Mouse (Mus musculus): ENCODE measurements at regions not wholly inside any gene's neighbourhood (a gene's known extent, or its start where the extent isn't known, plus 50 kb on each side); places are given as distances from the start of the nearest gene placed in this dataset.

DNA sequence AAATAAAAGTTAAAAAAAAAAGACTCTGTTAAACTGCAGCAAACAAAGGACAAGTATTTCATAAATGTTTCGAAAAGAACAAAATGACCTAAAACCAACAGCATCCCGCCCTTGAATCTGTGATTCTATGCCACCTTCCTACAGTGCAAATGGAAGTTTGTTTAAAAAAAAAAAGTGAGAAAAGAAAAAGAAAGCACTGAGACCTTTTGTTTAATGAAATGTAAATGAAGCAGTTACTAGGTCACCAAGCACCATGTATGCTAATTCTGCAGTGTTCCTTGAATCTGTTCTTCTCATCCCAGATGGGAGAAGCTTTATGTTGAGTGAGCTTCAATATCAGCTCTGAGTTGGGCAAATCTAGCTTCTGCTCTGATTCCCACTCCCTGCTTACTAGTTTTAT lies 64.8 kb downstream of the Dnajb9 start:
- no peak for DNase-seq (ENCODE audit: low spot score in 2 of 2)

DNA sequence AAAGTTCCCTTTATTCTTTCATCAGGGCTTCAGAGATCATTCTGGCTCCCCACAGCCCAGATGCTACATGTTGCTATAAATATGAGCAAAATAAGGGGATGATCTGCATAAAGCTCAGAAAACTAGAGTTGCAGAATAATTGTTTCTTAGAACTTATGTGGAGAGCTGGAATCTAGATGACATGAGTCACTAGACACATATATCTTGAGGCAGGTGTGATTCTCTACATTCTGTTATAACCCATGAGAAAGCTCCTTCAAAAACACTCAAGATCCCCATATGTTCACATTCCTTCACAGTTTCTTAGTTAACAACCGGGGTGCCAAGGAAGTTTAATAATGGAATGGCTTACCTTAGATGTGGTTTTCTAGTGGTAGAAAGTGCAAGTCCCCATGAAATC lies 71.1 kb downstream of the Dnajb9 start:
- no peak for DNase-seq (ENCODE audit: low spot score in 2 of 2)

DNA sequence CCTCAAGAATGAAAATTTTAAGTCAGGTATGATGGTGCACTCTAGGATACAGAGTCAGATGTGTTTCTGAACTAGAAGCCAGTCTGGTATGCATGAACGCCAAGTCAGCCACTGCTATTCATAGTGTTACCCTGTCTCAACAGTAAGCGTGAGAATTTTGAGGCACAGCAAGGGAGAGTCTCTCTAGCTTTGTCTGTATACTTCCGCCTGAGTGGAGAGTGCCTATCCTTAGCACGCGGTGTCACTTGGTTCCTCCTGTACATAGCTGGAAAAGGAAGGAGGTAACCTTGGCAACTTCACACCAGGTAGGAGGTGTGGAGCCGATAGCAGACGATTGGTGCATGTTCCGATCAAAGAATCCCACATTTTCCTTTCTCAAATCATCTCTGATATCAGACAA lies 81.3 kb downstream of the Dnajb9 start:
- no peak for DNase-seq (ENCODE audit: low spot score in 2 of 2)

DNA sequence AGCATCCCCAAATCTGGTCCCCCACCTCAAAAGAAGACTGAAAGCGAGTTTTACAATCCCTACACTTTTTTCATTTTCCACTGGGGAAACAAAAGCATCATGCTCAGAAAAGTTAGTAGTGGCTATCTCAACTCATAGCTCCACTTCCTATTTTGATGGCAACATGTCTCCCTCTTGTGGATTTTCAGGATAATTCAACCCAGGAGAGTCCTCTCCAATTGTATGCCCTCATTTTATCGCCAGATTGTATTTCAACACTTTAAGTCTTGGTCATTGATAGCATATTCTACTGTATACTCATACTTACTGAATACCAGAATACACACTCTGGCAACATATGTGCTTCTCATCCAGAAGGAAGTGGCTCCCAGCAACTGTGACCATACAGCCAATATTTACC lies 105.0 kb downstream of the Dnajb9 start:
- DNase-seq (ENCODE audit: low spot score in 2 of 2), result no peak

DNA sequence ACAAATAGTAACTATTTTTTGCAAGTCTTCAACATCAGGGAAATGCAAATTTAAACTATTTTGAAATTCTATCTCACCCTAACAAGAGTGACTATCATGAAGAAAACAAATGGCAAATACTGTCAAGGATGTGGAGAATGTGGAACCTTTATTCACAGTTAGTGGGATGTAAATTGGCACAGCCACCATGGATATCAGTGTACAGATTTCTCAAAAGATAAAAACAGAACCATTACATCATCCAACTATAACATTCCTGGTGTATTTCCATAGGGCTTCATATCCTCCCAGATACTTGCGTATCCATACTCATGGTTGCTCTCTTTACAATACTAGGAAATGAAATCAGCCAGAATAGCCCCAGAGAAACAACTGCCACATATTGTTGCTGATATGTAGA lies 110.9 kb downstream of the Dnajb9 start:
- DNase-seq (ENCODE audit: low spot score in 2 of 2), result no peak

DNA sequence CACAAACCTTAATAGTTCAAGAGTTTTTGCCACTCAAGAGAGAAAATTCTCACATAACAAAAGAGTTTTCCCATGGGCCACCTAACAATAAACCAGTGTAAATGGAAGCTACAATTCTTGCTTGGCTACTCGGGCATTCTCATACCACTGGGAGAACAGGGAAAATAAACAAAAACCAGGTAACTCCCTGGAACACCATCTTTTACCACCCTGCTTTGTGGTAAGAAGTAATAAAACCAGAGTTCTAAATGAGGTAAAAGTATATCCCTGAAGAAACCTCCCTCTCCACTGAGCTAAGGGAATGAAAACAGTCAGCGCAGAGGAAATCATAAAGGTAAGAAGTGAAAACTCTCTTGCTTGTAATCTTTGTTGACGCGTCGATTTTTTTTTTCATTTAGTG lies 138.4 kb downstream of the Dnajb9 start:
- no peak for DNase-seq (ENCODE audit: low spot score in 2 of 2)

DNA sequence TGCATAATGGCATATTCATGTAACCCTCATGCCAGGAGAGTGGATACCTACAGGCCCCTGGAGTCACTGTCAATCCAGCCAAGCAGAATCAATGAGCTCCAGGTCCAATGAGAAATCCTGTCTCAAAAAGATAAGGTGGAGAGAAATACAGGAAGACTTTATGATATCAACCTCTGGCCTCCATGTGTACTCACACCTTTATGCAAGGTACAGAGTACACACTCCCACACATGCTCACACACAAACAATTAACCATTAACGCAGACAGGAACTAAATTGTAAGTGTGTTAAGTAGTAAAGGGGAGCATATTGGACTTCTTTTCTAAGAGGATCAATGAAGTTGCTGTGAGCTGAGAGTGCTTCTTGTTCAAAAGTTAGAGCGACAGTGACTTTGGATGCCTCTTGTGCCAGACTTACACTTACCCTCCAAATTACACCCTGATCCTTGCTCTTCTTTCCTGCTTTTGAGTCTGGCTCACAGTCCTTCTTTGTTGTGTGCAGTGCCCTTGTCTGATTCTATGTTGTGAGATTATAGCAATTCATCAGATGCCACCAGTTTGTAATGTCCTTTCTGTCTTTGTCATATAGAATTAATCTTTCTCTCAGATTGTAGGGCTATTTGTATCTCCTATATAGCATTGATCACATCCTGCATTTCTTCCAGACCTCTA lies 153.5 kb downstream of the Dnajb9 start:
- DNase-seq (ENCODE audit: low spot score in 2 of 2), result no peak

DNA sequence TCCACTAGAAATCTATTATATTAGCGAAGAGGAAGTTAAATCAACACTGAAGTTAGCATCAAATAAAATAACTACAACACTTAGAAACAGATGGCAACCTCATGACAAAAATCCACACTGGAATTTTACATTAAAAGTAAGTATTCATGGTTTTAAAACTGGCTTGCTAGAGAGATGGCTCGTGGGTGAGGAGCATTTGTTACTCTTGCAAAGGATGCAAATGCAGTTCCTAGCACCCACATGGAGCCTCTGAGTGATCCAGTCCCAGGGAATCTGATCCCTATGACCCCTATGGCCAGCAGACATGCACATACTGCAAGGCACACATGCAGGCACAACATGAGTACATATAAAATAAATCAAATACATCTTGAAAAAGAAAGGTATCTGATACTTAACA lies 164.3 kb downstream of the Dnajb9 start:
- no peak for DNase-seq (ENCODE audit: low spot score in 2 of 2)

DNA sequence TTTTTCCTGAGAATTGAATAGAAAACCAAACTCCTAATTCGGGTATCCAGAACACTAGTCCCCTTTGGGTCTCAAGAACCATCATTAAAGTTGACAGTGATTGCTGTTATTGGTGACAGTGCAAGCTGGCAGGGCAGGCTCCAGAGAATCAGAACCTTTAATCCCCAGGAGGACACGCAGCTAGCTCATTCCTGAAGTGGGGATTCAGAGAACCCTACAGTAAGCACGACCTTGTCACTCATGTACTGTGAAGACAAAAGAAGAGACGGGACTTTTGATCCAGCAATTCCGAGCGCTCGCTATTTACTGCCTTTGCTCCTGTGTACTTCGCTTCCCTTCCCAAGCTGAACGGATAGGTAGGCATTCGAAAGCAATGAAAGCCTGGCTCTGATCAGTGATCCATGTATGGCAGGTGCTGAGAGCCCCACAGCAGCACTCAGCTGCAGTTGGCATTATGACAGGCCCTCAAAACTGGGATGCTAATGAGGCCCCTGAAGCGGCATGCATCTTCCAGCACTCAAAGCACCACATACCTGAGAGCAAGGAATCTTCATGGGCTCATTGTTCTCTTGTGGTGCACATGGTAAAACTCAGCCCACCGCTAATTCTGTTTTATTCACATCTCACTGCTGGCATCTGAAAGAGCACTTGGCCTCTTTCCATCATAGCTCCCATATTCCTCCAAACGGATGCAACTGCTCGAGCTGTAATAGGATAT lies 165.6 kb downstream of the Dnajb9 start:
- DNase-seq (ENCODE audit: low spot score in 2 of 2), result no peak

DNA sequence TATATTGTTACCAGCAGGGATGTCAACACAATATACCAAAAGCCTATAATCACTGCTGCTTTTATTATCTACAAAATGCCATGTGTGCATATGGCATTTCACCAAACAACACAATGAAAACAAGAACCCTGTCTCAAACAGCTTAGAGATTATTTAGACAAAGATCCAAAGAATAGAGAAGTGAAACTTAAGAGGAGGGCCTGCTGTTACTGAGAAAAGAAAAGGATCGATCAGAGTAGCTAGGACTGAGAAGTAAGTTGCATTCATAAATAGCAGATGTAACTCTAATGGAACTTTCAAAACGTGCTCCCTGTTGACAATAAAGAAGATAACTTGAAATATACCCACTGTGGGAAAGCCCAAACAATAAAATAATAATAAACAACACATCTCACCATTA lies 203.3 kb downstream of the Dnajb9 start:
- DNase-seq (ENCODE audit: low spot score in 2 of 2), result no peak

DNA sequence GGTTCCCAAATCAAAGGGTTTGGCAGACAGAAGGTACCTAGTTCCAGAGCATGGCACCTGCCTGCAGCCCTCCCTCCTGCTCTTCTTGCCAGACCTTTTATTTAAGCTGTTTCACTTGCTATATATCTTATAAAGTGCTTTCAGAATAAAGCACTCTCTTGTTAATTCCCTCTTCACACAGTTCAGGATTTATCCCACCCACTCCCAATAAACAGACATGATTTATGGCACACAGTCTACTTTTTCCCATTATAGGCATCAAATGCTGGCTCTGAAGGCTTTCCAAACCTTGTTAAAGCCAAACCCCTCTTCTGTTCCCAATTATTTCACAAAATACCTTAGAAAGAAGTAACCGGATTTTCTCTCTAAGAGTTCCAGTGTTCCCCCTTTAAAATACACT lies 226.6 kb downstream of the Dnajb9 start:
- no peak for DNase-seq (ENCODE audit: low spot score in 2 of 2)

DNA sequence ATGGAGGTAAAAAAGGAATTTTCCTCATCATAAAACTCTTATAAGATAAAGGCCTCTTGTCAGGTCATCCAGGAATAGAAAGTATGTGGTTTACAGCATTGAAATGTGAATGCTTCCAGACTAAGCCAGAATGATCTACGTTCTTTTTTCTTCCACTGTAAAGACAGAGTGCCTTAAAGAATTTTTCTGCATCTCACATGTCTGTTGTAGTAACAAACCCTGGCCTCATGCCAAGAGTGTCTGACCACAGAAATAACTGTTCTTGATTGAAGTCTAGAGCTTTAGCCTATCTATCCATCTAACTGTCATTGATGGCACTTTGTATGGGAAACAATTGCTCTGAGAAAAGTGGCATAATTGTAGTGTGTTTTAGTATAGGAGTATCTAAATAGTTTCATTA lies 246.2 kb downstream of the Dnajb9 start:
- DNase-seq (ENCODE audit: low spot score in 2 of 2), result no peak

DNA sequence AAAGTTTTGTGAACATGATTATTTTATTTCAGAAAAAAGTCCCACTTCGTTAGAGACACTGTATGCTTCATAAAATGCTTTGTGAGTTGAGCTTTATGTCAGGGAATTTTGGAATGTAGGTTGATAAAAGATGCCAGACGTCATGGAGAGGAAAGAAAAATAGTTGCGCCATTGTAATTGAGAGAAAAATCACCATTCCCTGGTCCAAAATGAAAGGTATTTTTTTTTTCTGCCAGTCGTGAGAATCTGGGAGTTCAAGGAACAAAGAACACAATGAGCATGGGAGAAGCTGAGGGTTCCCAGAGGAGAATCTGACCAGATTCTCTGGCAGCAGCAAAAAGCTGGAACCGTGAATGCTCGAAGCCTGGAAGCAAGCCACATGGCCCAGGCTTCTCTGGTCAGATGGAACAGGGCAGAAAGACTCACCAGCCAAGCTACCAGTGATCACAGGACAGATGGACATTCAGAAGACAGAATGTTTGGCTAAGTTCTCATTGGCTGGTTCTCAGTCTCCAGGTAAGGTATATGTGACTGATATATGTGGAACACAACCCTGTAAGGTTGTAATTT lies 247.5 kb downstream of the Dnajb9 start:
- no peak for DNase-seq (ENCODE audit: low spot score in 2 of 2)

DNA sequence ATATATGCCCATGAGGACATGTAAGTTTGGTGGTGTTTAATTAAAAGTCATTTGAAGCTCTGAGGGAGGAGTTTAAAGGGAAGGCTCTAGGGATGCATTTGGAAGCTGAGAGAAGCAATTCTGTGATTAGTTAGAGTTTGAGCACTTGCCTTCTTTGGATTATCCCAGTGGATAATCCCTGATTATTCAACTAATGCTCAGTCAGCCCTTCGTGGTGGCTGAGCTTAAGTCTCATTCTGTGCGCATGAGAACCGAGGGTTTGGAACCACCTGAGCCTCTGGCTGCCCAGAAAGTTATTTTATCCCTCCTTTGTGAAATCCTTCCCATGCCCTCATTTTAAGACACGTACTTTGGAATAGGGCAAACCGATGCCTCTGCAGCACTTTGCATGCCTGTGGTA lies 285.9 kb downstream of the Dnajb9 start:
- DNase-seq (ENCODE audit: low spot score in 2 of 2), result no peak

DNA sequence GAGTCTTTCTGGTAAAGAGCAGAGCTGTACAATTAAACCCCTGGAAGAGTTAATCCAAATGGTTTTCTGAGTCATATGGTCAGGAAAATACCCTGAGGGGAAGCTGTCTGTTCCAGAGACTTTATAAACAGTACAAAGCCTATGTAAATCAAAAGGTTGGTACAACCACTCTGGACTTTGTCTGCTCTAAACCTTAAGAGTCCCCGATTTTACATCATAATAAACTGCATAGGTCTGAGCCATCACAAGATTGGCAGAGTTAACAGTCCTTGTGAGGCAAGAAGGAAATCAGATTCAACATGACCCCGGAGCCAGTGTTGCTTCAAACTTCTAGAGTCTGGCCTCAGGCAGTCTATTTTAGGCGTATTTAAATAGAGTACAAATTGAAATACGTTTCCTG lies 289.7 kb downstream of the Dnajb9 start:
- DNase-seq (ENCODE audit: low spot score in 2 of 2), result no peak

DNA sequence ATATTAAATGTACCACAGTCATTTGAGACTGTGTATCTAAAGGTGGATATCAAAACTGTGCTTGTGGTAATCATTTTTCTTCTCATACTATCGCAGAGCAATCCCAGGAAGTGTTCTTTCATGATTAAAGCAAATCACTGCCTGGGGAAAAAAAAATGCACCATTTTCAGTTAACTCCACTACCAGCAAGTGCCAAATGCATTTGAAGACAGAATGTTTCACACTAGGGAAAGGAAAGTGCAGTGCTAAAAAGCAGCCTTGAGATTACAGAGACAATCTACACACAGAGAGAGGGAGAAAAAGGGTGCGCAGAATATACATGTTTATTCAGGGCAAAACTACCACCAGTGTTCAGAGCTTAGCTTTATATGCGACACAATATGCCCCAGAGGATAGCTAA lies 291.0 kb downstream of the Dnajb9 start:
- no peak for DNase-seq (ENCODE audit: low spot score in 2 of 2)

DNA sequence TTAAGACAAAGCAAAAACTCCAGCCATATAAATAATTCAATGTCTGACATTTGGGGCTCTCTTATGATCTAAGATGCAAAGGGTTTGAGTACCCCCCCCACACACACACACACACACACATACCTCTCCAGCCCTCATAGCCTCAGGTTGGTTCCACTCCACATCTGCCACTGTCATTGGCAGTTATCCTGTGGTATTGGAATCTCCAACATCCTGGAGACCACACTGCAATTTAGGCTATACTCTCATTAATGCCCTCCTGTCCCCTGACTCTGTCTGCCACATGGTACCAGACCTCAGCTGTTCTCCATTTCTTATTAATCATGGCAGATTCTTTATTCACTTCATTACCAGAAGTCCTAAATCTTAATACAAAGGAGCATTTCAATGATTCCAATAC lies 293.3 kb downstream of the Dnajb9 start:
- no peak for DNase-seq (ENCODE audit: low spot score in 2 of 2)

DNA sequence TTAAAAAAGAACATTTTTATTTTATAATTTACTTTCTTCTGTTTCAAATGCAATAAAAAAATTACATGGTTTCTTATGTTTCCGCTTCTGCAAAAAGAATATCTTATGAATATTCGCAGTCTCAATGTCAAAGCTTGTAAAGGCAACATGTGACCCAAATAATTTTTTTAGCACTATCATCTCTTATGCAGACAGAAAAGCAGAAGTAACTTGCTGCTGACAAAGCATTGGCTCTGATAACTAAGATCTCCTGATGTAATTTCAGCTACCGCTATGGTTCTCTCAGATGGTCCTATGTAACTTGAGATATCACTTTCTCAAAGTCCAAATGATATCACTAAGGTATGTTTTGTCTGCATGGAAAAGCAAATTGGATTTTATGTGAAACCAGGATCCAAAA lies 310.9 kb downstream of the Dnajb9 start:
- no peak for DNase-seq (ENCODE audit: low spot score in 2 of 2)

DNA sequence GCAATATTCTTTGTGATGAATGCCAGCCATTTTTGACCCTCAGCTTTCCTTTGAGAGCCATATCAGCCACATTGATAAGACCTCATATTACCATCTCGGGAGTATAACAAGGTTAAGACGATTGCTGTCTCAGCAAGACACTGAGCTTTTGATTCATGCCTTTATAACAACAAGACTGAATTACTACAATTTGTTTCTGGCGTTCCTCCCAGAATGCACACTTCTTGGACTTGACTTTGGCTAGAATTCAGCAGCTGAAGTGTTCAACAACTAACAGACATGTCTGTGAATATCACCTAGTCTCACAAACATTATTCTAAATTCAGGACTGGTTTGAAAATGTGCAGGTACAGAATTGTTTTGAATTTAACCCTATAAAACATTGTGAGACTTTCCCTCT lies 324.5 kb downstream of the Dnajb9 start:
- no peak for DNase-seq (ENCODE audit: low spot score in 2 of 2)

DNA sequence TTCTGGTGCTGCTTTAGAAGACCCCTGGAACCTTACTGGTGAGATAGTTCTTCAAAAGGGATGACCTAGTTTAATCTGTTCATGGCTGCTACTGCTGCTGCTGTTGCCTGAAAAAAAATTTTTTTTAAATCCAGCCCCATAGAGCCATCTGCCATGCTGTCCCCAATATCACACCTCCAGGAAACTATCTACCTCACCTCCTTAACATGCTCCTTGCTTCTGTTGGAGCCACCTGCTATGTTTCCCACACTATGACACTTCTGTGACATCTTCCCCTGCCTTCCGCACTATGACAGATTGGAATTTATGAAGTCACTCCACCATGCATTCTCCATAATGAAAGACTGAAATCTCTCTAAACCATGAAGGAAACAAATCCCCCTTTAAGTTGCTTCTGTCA lies 349.6 kb downstream of the Dnajb9 start:
- no peak for DNase-seq (ENCODE audit: low spot score in 2 of 2)

DNA sequence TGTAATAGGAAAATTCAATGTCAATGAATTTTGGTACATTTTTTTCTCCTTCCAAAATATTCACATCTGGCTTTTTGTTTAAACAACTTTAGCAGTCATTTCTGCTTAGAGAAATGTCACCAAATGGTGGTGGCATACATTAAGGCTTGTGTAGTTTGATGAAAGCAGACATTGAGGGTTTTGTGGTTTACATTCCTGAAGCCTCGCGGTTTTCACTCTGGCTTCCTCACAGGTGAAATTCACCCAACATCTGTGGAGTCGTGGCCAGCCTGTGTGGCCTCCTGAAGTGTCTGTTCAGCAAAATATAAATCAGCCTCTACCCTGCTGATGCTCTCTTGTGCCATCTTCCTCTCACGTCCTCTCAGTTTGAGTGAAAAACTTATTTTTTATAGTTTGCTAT lies 353.8 kb downstream of the Dnajb9 start:
- no peak for DNase-seq (ENCODE audit: low spot score in 2 of 2)

DNA sequence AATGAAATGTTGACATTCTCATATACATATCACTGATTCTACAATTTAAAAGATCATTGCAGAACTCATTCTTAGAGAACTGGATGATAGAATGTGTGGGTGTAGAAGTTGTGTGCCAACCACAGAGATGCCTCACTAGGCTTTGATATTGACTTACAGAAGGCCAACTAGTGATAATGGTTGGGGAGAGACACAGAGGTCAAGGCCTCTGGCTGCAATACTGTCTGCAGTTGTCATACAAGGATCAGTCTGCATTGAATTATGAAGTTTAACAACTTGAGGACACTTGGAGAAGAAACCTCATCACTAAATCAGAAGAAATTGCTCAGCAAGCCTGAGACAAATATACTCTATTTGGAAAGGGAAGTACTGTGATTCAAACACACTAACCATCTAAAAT lies 357.9 kb downstream of the Dnajb9 start:
- DNase-seq (ENCODE audit: low spot score in 2 of 2), result peak in 1 of 2 experiments; percentile 7

All from adrenal gland, adult 18-20 months (tissue).